Mouse (Mus musculus): ENCODE data around the gene Fnbp1. TPM values are rescaled to one million over a fixed set of nuclear protein-coding genes. Genes with fewer than 3 reads are reported as not detected.

Gene Fnbp1
- polyA plus RNA-seq, 1 experiment from 2014 or later = 15.7 TPM

DNA sequence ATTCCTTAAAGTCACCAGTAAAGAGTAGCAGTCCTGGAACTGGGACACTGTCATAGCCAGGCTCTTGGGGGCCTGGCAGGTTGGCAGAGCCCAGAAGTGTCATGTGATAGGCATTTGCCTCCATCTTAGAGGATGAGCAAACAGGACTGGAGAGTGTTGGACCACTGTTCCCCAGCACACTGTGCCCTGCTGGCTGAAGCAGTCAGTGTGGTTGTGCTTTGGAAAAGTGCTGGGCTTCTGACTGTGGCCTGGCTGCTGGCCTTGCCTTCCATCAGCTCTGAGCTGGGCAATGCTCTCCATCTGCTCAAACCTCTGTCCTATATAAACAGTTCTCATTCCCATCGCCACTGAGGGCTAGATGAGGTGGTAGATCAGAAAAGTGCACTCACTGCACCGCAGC lies 121.6 kb downstream of the Fnbp1 start:
- H3K4me3 ChIP-seq (ENCODE audit: low read depth, low read length) = no peak overlapping the region
- TF ChIP-seq EP300 (optimal IDR thresholded peaks at IDR 0.05) = no peak
- TF ChIP-seq CTCF (IDR thresholded peaks at IDR 0.05; ENCODE audit: low read depth) = no peak
- H3K9ac ChIP-seq (ENCODE audit: low read length) = no peak overlapping the region
- H3K4me2 ChIP-seq (replicated peaks; ENCODE audit: low read depth) = no peak overlapping the region
- no peaks in the 10 kb centered on the region for H3K9me3 ChIP-seq (ENCODE audit: control insufficient read depth, low read length)
- peaks cover 14% of the 10 kb centered on the region for H3K36me3 ChIP-seq (ENCODE audit: control insufficient read depth, insufficient read depth, low read length)
- ATAC-seq (ENCODE audit: low FRiP score, low TSS enrichment) (no peak), DNase-seq (ENCODE audit: low spot score) (no peak)
- no peak overlapping the region for H3K27ac ChIP-seq (replicated peaks)
- 83% methylated on average over 2 of the region's 2 CpGs for WGBS
- no peaks in the 10 kb centered on the region for H3K4me1 ChIP-seq (replicated peaks; ENCODE audit: control insufficient read depth, insufficient read depth)
- H3K27me3 ChIP-seq (ENCODE audit: control insufficient read depth, insufficient read depth, low read length) = no peaks in the 10 kb centered on the region

DNA sequence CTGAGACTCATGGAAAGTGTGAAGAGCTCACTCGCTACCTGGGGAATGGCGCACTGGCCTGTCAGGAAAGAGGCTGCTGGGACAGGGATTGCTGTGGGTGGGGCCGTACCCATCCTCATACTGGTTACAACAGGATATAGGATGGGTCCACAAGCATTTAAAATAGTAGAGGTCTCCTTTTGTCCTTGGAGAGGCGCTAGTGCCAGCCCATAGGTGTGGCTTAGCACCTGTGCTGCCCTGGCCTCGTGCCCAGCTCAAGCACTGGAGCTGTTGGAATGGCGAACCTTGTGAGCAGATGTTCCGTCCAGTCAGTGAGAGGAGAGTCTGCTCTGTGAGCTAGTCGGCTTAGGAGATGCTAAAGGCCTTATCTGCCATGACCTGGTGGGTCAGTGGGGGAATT lies 122.8 kb downstream of the Fnbp1 start:
- TF ChIP-seq EP300 (optimal IDR thresholded peaks at IDR 0.05) (no peak), CTCF (IDR thresholded peaks at IDR 0.05; ENCODE audit: low read depth) (no peak)
- no peak overlapping the region for H3K4me2 ChIP-seq (replicated peaks; ENCODE audit: low read depth)
- peaks cover 14% of the 10 kb centered on the region for H3K36me3 ChIP-seq (ENCODE audit: control insufficient read depth, insufficient read depth, low read length)
- WGBS = 66% methylated on average over 8 of the region's 8 CpGs
- H3K27me3 ChIP-seq (ENCODE audit: control insufficient read depth, insufficient read depth, low read length) = no peaks in the 10 kb centered on the region
- DNase-seq (ENCODE audit: low spot score) (no peak), ATAC-seq (ENCODE audit: low FRiP score, low TSS enrichment) (no peak)
- H3K9me3 ChIP-seq (ENCODE audit: control insufficient read depth, low read length) = no peaks in the 10 kb centered on the region
- H3K9ac ChIP-seq (ENCODE audit: low read length) = no peak overlapping the region
- H3K27ac ChIP-seq (replicated peaks) = no peak overlapping the region
- no peaks in the 10 kb centered on the region for H3K4me1 ChIP-seq (replicated peaks; ENCODE audit: control insufficient read depth, insufficient read depth)
- H3K4me3 ChIP-seq (ENCODE audit: low read depth, low read length) = no peak overlapping the region

DNA sequence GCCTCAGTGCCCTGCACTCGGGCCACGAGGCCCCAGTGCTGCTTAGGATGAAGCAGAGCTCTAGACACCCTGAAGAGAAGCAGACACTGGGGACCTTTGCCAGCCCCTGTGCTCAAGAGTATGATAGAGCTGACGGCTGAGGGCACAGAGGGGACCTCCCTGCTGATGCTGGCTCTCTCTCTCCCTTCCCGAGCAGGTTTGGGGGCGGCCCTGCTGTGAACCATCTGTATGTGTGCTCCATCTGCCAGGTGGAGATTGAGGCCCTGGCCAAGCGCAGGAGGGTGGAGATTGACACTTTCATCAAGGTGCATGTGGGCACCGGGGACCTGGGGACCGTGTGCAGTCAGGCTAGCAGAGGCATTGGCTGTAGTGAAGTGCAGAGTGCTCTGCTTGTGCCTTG lies 123.3 kb downstream of the Fnbp1 start:
- Histone ChIP-seq H3K4me2 (replicated peaks; ENCODE audit: low read depth) (no peak overlapping the region), H3K4me3 (ENCODE audit: low read depth, low read length) (no peak overlapping the region), H3K4me1 (replicated peaks; ENCODE audit: control insufficient read depth, insufficient read depth) (no peaks in the 10 kb centered on the region), H3K27me3 (ENCODE audit: control insufficient read depth, insufficient read depth, low read length) (no peaks in the 10 kb centered on the region), H3K27ac (replicated peaks) (no peak overlapping the region), H3K9me3 (ENCODE audit: control insufficient read depth, low read length) (no peaks in the 10 kb centered on the region), H3K9ac (ENCODE audit: low read length) (no peak overlapping the region), H3K36me3 (ENCODE audit: control insufficient read depth, insufficient read depth, low read length) (peaks cover 14% of the 10 kb centered on the region)
- ATAC-seq (ENCODE audit: low FRiP score, low TSS enrichment) = no peak
- TF ChIP-seq EP300 (optimal IDR thresholded peaks at IDR 0.05) (no peak), CTCF (IDR thresholded peaks at IDR 0.05; ENCODE audit: low read depth) (no peak)
- no peak for DNase-seq (ENCODE audit: low spot score)
- WGBS = 83% methylated on average over 8 of the region's 8 CpGs

GRCm38 (mm10) chr2:31017625-31018317 lies 124.0 kb downstream of the Fnbp1 start:
- Histone ChIP-seq H3K36me3 (ENCODE audit: control insufficient read depth, insufficient read depth, low read length) (peaks cover 14% of the 10 kb centered on the region), H3K27ac (replicated peaks) (no peak overlapping the region), H3K4me1 (replicated peaks; ENCODE audit: control insufficient read depth, insufficient read depth) (no peaks in the 10 kb centered on the region), H3K9ac (ENCODE audit: low read length) (no peak overlapping the region), H3K4me3 (ENCODE audit: low read depth, low read length) (no peak overlapping the region), H3K9me3 (ENCODE audit: control insufficient read depth, low read length) (no peaks in the 10 kb centered on the region), H3K27me3 (ENCODE audit: control insufficient read depth, insufficient read depth, low read length) (no peaks in the 10 kb centered on the region), H3K4me2 (replicated peaks; ENCODE audit: low read depth) (no peak overlapping the region)
- ATAC-seq (ENCODE audit: low FRiP score, low TSS enrichment) = no peak
- no peak for DNase-seq (ENCODE audit: low spot score)
- no peak for TF ChIP-seq EP300 (optimal IDR thresholded peaks at IDR 0.05)
- no peak for TF ChIP-seq CTCF (IDR thresholded peaks at IDR 0.05; ENCODE audit: low read depth)
- WGBS = 92% methylated on average over 18 of the region's 18 CpGs

- TF ChIP-seq CTCF (IDR thresholded peaks at IDR 0.05; ENCODE audit: low read depth) = no peak
- TF ChIP-seq EP300 (optimal IDR thresholded peaks at IDR 0.05) = no peak
- Histone ChIP-seq H3K4me2 (replicated peaks; ENCODE audit: low read depth) (no peak overlapping the region), H3K36me3 (ENCODE audit: control insufficient read depth, insufficient read depth, low read length) (peaks cover 14% of the 10 kb centered on the region), H3K4me1 (replicated peaks; ENCODE audit: control insufficient read depth, insufficient read depth) (no peaks in the 10 kb centered on the region), H3K27me3 (ENCODE audit: control insufficient read depth, insufficient read depth, low read length) (no peaks in the 10 kb centered on the region), H3K4me3 (ENCODE audit: low read depth, low read length) (no peak overlapping the region), H3K27ac (replicated peaks) (no peak overlapping the region), H3K9me3 (ENCODE audit: control insufficient read depth, low read length) (no peaks in the 10 kb centered on the region), H3K9ac (ENCODE audit: low read length) (no peak overlapping the region)
- DNase-seq (ENCODE audit: low spot score) (no peak), ATAC-seq (ENCODE audit: low FRiP score, low TSS enrichment) (no peak; the same call in 1 of the 2 replicates)
- WGBS = 70% methylated on average over 14 of the region's 14 CpGs
Observed at GRCm38 (mm10) chr2:31013371-31014120, 128.3 kb downstream of the Fnbp1 start.

DNA sequence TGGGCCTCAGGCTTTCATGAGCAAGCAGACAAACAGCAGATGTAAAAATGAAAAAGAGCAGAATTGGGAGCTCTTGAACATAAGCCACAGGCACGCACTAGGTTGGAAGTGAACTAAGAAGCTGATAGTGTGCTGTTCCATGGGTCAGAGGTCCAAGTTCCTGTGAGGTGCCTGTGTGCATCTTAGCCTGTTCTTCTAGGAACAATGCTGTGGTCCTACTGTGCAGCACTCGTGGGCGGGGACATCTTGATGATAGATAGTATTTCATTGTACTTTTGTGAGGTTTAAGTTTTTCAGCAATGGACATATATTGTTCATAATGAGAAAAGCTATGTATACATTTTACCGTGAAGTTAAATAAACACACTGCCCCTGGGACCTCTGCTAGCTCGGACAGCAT lies 134.6 kb downstream of the Fnbp1 start:
- no peak overlapping the region for H3K4me2 ChIP-seq (replicated peaks; ENCODE audit: low read depth)
- DNase-seq (ENCODE audit: low spot score) (no peak), ATAC-seq (ENCODE audit: low FRiP score, low TSS enrichment) (no peak)
- H3K4me3 ChIP-seq (ENCODE audit: low read depth, low read length) = no peak overlapping the region
- H3K36me3 ChIP-seq (ENCODE audit: control insufficient read depth, insufficient read depth, low read length) = peaks cover 8% of the 10 kb centered on the region; the same call in 1 of the 2 replicates
- no peak overlapping the region for H3K9ac ChIP-seq (ENCODE audit: low read length)
- H3K27me3 ChIP-seq (ENCODE audit: control insufficient read depth, insufficient read depth, low read length) = no peaks in the 10 kb centered on the region
- 56% methylated on average over 5 of the region's 5 CpGs for WGBS
- H3K27ac ChIP-seq (replicated peaks) = no peak overlapping the region
- TF ChIP-seq CTCF (IDR thresholded peaks at IDR 0.05; ENCODE audit: low read depth) (no peak), EP300 (optimal IDR thresholded peaks at IDR 0.05) (no peak)
- H3K9me3 ChIP-seq (ENCODE audit: control insufficient read depth, low read length) = no peaks in the 10 kb centered on the region
- H3K4me1 ChIP-seq (replicated peaks; ENCODE audit: control insufficient read depth, insufficient read depth) = no peaks in the 10 kb centered on the region
